Mouse (Mus musculus): ENCODE measurements around the gene Agmat. TPM values are rescaled to one million over a fixed set of nuclear protein-coding genes. Genes with fewer than 3 reads are reported as not detected.

Agmat gene
- total RNA-seq, 2 experiments from 2014 or later: 0.64 to 1.5 TPM

Other genes with a start within 250 kb of the Agmat start
- gene Spen, start 208.1 kb upstream of the Agmat start, total RNA-seq (2021): 10 to 100 TPM; 32.7 to 32.9 TPM
- gene Fblim1, start 140.6 kb upstream of the Agmat start, total RNA-seq (2021): 10 to 100 TPM in 1 of 2 experiments, 1 to 10 TPM in 1; 7.4 to 10.6 TPM
- 1 to 10 TPM; 3.5 to 4.3 TPM for gene Tmem82, start 128.0 kb upstream of the Agmat start, total RNA-seq (2021)
- 10 to 100 TPM; 21.4 to 26.7 TPM for gene Slc25a34, start 122.9 kb upstream of the Agmat start, total RNA-seq (2021)
- gene Plekhm2, start 81.8 kb upstream of the Agmat start, total RNA-seq (2021): 10 to 100 TPM; 32.9 to 35.5 TPM
- gene Rsc1a1, start 61.1 kb upstream of the Agmat start, total RNA-seq (2021): 1 to 10 TPM; 3.6 to 5.1 TPM
- 10 to 100 TPM; 42.4 to 50.2 TPM for gene Ddi2, start 23.3 kb upstream of the Agmat start, total RNA-seq (2021)
- 10 to 100 TPM; 10.5 to 10.9 TPM for gene Dnajc16, start 44.3 kb downstream of the Agmat start, total RNA-seq (2021)
- gene Casp9, start 46.9 kb downstream of the Agmat start, total RNA-seq (2021): 10 to 100 TPM in 1 of 2 experiments, 1 to 10 TPM in 1; 9.3 to 10.8 TPM
- not detected for gene Cela2a, start 79.5 kb downstream of the Agmat start, total RNA-seq (2021)
- gene Ctrc, start 99.7 kb downstream of the Agmat start, total RNA-seq (2021): not detected
- gene Efhd2, start 128.2 kb downstream of the Agmat start, total RNA-seq (2021): 10 to 100 TPM; 60.6 to 68.0 TPM